Mouse (Mus musculus) fibroblast of lung, adult 2 months (primary cell): ENCODE results near the gene Dnajb7.

ENCODE experiments used
- DNase-seq: peaks from one replicate; pipeline ENCODE4 v3.0.0-alpha.2; 2011; ENCODE audit warnings: low read depth

Dnajb7 gene

GRCm38 (mm10) chr15:81365246-81365645 is 42.9 kb downstream of the Dnajb7 start:
- no peak for DNase-seq

DNA sequence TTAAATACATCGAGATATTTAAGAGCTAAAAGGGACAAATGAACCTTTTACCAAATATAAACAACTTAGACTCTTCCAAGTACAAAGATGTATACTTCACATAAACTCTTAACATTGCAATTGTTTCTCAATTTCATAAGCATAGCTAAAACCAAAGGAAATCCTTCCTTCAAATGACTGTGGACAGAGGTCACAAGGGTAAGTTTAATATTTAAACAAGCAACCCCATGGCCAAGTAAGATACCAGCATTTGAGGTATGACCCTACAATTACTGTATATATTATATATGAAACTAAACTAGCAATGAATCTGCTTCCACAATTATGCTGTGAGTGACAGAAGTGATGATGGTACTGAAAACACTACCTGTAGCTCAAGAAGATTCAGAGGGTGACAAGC is 43.8 kb downstream of the Dnajb7 start:
- DNase-seq = no peak

GRCm38 (mm10) chr15:81362501-81362900 is 45.6 kb downstream of the Dnajb7 start:
- no peak for DNase-seq

DNA sequence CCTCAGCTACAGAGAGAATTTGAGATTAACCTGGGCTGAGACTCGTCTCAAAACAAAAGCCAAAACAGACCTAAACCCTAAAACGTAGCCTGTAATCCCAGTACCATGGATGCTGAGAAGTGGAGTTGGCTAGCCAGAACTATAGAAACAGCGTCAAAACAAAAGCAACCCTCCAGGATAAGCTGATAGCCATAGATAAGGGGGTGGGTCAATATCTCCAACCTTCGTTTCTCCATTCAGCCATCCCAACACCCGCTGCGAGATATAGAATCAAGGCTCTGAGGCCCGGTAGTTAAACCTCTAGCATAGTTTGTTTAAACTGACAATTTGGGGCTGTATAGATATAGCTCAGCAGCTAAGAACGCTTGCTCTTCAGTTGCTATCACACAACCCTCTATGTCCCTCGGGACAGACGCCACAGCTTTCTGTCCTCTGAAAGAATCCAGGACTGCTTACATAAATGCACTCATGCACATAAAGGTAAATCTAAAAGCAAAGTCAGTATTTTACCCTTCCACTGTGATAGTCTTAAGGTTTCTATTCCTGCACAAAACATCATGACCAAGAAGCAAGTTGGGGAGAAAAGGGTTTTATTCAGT is 46.6 kb downstream of the Dnajb7 start:
- no peak for DNase-seq

GRCm38 (mm10) chr15:81361022-81361404 is 47.1 kb downstream of the Dnajb7 start:
- no peak for DNase-seq

- peak; percentile 89 for DNase-seq
Measured at GRCm38 (mm10) chr15:81360345-81361021, 47.6 kb downstream of the Dnajb7 start, which contains the start of gene Slc25a17. Gene Slc25a17, minus strand, starts transcription at chr15:81360812.

DNA sequence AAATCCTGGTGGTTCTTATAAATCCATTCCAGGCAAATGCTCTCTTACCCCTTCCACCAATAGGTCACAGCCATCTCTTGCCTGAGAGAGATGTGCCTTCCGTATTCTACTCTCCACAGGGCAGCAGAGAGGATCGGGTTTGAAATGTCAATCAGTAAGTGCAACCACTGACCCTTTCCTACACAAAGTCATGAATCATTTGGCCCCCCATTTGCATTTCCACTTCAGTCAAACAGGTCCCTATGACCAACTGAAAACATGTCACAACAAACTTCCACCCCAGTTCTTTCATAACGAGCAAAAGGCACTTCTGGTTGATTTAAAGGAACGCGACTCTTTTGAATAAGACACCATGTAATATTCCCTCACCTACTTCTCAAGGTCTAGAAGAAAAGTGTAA is 48.7 kb downstream of the Dnajb7 start:
- DNase-seq = no peak

DNA sequence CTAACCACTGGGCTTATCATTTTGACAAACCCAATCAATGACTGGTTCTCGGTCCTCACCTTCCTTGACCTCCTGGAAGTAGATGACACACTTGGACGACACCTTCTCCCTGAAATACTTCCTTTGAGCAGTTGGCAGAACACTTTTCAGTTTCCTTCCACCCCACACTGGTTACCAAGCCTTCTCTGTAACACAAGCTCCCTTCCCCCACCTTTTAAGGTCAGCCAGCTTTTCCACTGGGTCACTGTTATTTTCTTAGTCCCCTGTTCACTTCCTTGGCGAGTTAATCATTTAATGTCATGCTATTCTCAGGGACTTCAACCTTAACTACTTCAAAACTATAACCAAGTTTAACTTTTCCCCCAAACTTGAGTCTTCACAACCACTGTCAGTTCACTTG is 49.2 kb downstream of the Dnajb7 start:
- DNase-seq = no peak

DNA sequence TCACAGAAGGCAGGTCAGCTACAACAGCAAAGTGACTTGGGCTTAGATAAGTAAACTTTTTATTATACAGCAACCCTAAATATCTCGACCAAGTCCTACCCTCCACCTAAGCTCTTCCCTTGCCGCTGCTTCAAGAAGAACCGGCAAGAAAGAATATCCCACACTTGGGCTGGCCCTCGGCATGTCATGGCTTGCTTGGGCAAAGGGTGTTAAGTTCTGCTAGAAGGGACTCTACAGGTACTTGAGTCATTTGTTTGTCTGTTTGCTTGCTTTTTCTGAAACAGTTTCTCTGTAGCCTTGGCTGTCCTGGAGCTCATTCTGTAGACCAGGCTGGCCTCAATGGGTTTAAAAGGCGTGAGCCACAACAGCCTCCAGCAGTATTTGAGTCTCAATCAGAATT is 51.2 kb downstream of the Dnajb7 start:
- no peak for DNase-seq
